Mouse (Mus musculus) erythroblast, embryonic 14.5 days (primary cell): ENCODE measurements around the gene Lrfn3.

Source experiments
- GATA1 ChIP-seq: IDR thresholded peaks from 2 replicates; pipeline ENCODE4 v1.6.1; 2012; ENCODE audit warnings: low read length, inconsistent platforms, mixed read lengths
- TAL1 ChIP-seq: IDR thresholded peaks from 3 replicates; pipeline ENCODE4 v1.6.1; 2012; ENCODE audit warnings: low read length, inconsistent platforms, mixed read lengths

DNA sequence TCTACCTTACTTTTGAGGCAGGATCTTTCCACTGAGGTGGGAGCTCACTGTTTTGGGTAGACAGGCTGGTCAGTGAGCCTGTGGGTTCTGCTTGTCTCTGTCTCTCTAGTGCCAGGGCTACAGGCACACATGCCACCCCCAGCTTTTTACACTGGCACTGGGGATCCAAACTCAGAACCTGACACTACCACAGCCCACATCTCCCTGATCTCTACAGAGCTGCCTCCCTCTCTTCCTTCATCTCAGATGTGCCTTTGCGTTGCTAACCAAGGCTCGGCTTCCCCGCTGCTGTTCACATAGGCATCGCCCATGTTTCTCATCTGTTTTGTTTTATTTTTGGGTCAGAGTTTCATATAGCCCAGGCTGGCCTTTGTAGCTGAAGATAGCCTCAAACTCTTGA, 31.1 kb upstream of the Lrfn3 start:
- TF ChIP-seq GATA1 (no peak), TAL1 (no peak)
